Mouse (Mus musculus) CH12.LX (cell line): ENCODE data around the gene Hmces. TPM values are rescaled to one million over a fixed set of nuclear protein-coding genes. Genes with fewer than 3 reads are reported as not detected.

Experiments used
- DNase-seq: peaks from one replicate; pipeline ENCODE4 v3.0.0-alpha.2; 2013; ENCODE audit errors: extremely low read depth
- H3K27ac ChIP-seq: 2 replicates; pipeline ENCODE4 v1.5.1; 2012; ENCODE audit warnings: low read depth, mild to moderate bottlenecking, control low read depth, moderate library complexity; ENCODE audit not compliant: insufficient read depth
- H3K27me3 ChIP-seq: replicated peaks from 2 replicates; pipeline ENCODE3; 2012; ENCODE audit warnings: inconsistent platforms
- H3K36me3 ChIP-seq, 2 experiments: replicated peaks in 1 of 2; 2 replicates each; pipeline versions ENCODE3 to v1.6.1; 2012; ENCODE audit warnings: inconsistent platforms in 1 of 2, low read length in 1 of 2, mild to moderate bottlenecking in 1 of 2, mixed read lengths in 1 of 2, moderate library complexity in 1 of 2; ENCODE audit not compliant: control insufficient read depth in 1 of 2, insufficient read depth in 1 of 2
- H3K4me1 ChIP-seq, 2 experiments: 2 replicates each; pipeline ENCODE4 v1.6.1; 2012; ENCODE audit warnings: inconsistent platforms in 1 of 2, moderate library complexity in 1 of 2; ENCODE audit not compliant: insufficient read depth in 2 of 2, control insufficient read depth in 1 of 2
- H3K4me2 ChIP-seq: 2 replicates; pipeline ENCODE4 v1.6.1; 2012; ENCODE audit warnings: low read depth, mild to moderate bottlenecking, control low read depth; ENCODE audit not compliant: poor library complexity, insufficient read depth, severe bottlenecking
- H3K4me3 ChIP-seq, 3 experiments: fragments of 150-350 bp in 1 of 3; sonication (generic) in 1 of 3; replicated peaks in 1 of 3; 2 replicates each; pipeline versions ENCODE3 to v1.5.1; 2011 to 2012; ENCODE audit warnings: low read depth in 2 of 3, low read length in 2 of 3, mild to moderate bottlenecking in 2 of 3, moderate library complexity in 2 of 3, control low read depth in 1 of 3, improper control_type of control experiment in 1 of 3, inconsistent platforms in 1 of 3, mixed read lengths in 1 of 3; ENCODE audit not compliant: poor library complexity in 1 of 3
- H3K79me2 ChIP-seq: replicated peaks from 2 replicates; pipeline ENCODE4 v1.6.1; 2012; ENCODE audit warnings: mild to moderate bottlenecking, moderate library complexity; ENCODE audit not compliant: control insufficient read depth, poor library complexity, insufficient read depth, severe bottlenecking; ENCODE audit errors: extremely low read depth
- H3K9ac ChIP-seq: 2 replicates; pipeline ENCODE4 v1.6.1; 2012; ENCODE audit warnings: low read depth, mild to moderate bottlenecking, control low read depth, moderate library complexity; ENCODE audit not compliant: insufficient read depth
- H3K9me3 ChIP-seq: replicated peaks from 2 replicates; pipeline ENCODE3; 2012; ENCODE audit warnings: low read length, inconsistent platforms, mixed read lengths
- BHLHE40 ChIP-seq: IDR thresholded peaks from 2 replicates; pipeline ENCODE4 v1.6.1; 2011; ENCODE audit warnings: mild to moderate bottlenecking, low read depth, low read length, improper control_type of control experiment
- CHD2 ChIP-seq: IDR thresholded peaks from 2 replicates; pipeline ENCODE4 v1.6.1; 2011; ENCODE audit warnings: low read length, improper control_type of control experiment
- CTCF ChIP-seq, 2 experiments: IDR thresholded peaks in 1 of 2; conservative IDR thresholded peaks in 1 of 2; 2 replicates each; pipeline ENCODE4 v1.5.1; 2011 to 2012; ENCODE audit warnings: low read depth in 2 of 2, low read length in 2 of 2, improper control_type of control experiment in 1 of 2, inconsistent platforms in 1 of 2, mild to moderate bottlenecking in 1 of 2, moderate library complexity in 1 of 2
- E2F4 ChIP-seq: IDR thresholded peaks from 2 replicates; pipeline ENCODE4 v1.6.1; 2011; ENCODE audit warnings: low read depth, low read length, improper control_type of control experiment; ENCODE audit not compliant: insufficient replicate concordance
- EP300 ChIP-seq: IDR thresholded peaks from 2 replicates; pipeline ENCODE4 v1.6.1; 2011; ENCODE audit warnings: low read length, improper control_type of control experiment
- ETS1 ChIP-seq: conservative IDR thresholded peaks from 2 replicates; pipeline ENCODE4 v1.6.1; 2012; ENCODE audit warnings: low read depth, mild to moderate bottlenecking, inconsistent platforms, low read length, improper control_type of control experiment, moderate library complexity
- GABPA ChIP-seq: IDR thresholded peaks from 2 replicates; pipeline ENCODE4 v1.6.1; 2012; ENCODE audit warnings: low read depth, low read length, improper control_type of control experiment, inconsistent platforms; ENCODE audit not compliant: insufficient replicate concordance
- HCFC1 ChIP-seq: IDR thresholded peaks from 2 replicates; pipeline ENCODE4 v1.6.1; 2012; ENCODE audit warnings: low read depth, mild to moderate bottlenecking, inconsistent platforms, low read length, improper control_type of control experiment
- IRF4 ChIP-seq: IDR thresholded peaks from 2 replicates; pipeline ENCODE4 v1.6.1; 2014; ENCODE audit warnings: low read depth, mild to moderate bottlenecking, inconsistent platforms, low read length, improper control_type of control experiment
- JUN ChIP-seq: IDR thresholded peaks from 2 replicates; pipeline ENCODE4 v1.6.1; 2011; ENCODE audit warnings: low read depth, mild to moderate bottlenecking, low read length, improper control_type of control experiment, moderate library complexity; ENCODE audit not compliant: insufficient read depth
- JUND ChIP-seq: conservative IDR thresholded peaks from 2 replicates; pipeline ENCODE4 v1.6.1; 2011; ENCODE audit warnings: low read depth, low read length, improper control_type of control experiment
- KAT2A ChIP-seq: IDR thresholded peaks from 2 replicates; pipeline ENCODE4 v1.6.1; 2012; ENCODE audit warnings: low read length, improper control_type of control experiment, inconsistent platforms; ENCODE audit not compliant: insufficient replicate concordance
- MAFK ChIP-seq: IDR thresholded peaks from 2 replicates; pipeline ENCODE4 v1.6.1; 2011; ENCODE audit warnings: low read length, improper control_type of control experiment; ENCODE audit not compliant: insufficient replicate concordance
- MAX ChIP-seq: IDR thresholded peaks from 2 replicates; pipeline ENCODE4 v1.6.1; 2011; ENCODE audit warnings: low read length, improper control_type of control experiment
- MAZ ChIP-seq: IDR thresholded peaks from 2 replicates; pipeline ENCODE4 v1.6.1; 2012; ENCODE audit warnings: low read depth, mild to moderate bottlenecking, inconsistent platforms, low read length, improper control_type of control experiment, moderate library complexity
- MXI1 ChIP-seq: IDR thresholded peaks from 2 replicates; pipeline ENCODE4 v1.6.1; 2011; ENCODE audit warnings: mild to moderate bottlenecking, low read depth, low read length, improper control_type of control experiment
- MYC ChIP-seq: IDR thresholded peaks from 2 replicates; pipeline ENCODE4 v1.6.1; 2011; ENCODE audit warnings: low read depth, mild to moderate bottlenecking, improper control_type of control experiment, low read length
- NELFE ChIP-seq: IDR thresholded peaks from 2 replicates; pipeline ENCODE4 v1.6.1; 2011; ENCODE audit warnings: low read depth, low read length, improper control_type of control experiment
- PAX5 ChIP-seq: IDR thresholded peaks from 2 replicates; pipeline ENCODE4 v1.6.1; 2012; ENCODE audit warnings: low read length, inconsistent platforms, mixed read lengths
- RCOR1 ChIP-seq: conservative IDR thresholded peaks from 2 replicates; pipeline ENCODE4 v1.6.1; 2012; ENCODE audit warnings: low read depth, mild to moderate bottlenecking, inconsistent platforms, low read length, improper control_type of control experiment
- SIN3A ChIP-seq: IDR thresholded peaks from 2 replicates; pipeline ENCODE4 v1.6.1; 2012; ENCODE audit warnings: low read length, improper control_type of control experiment, inconsistent platforms
- SMC3 ChIP-seq: IDR thresholded peaks from 2 replicates; pipeline ENCODE4 v1.6.1; 2011; ENCODE audit warnings: low read depth, low read length, improper control_type of control experiment
- TBP ChIP-seq: conservative IDR thresholded peaks from 2 replicates; pipeline ENCODE4 v1.6.1; 2011; ENCODE audit warnings: low read depth, low read length, improper control_type of control experiment
- UBTF ChIP-seq: IDR thresholded peaks from 2 replicates; pipeline ENCODE4 v1.6.1; 2012; ENCODE audit warnings: low read depth, mild to moderate bottlenecking, inconsistent platforms, low read length, improper control_type of control experiment, moderate library complexity
- USF2 ChIP-seq: conservative IDR thresholded peaks from 2 replicates; pipeline ENCODE4 v1.6.1; 2011; ENCODE audit warnings: low read depth, low read length, improper control_type of control experiment
- ZC3H11A ChIP-seq: IDR thresholded peaks from 2 replicates; pipeline ENCODE4 v1.6.1; 2012; ENCODE audit warnings: low read depth, mild to moderate bottlenecking, inconsistent platforms, low read length, improper control_type of control experiment
- ZMIZ1 ChIP-seq: IDR thresholded peaks from 2 replicates; pipeline ENCODE4 v1.6.1; 2012; ENCODE audit warnings: low read depth, mild to moderate bottlenecking, inconsistent platforms, low read length, improper control_type of control experiment
- ZNF384 ChIP-seq: IDR thresholded peaks from 2 replicates; pipeline ENCODE4 v1.6.1; 2012; ENCODE audit warnings: low read depth, low read length, improper control_type of control experiment, inconsistent platforms
- dilution Hi-C: fragments of 300-500 bp; cut with MboI; formaldehyde crosslinking; loops from 2 replicates; pipeline ENCODE4 v1.14.3; 2020; ENCODE audit warnings: low sequenced_read_pairs; ENCODE audit not compliant: extremely low pct_unique_long_range_greater_than_20kb, extremely low pct_ligation_motif_present
- in situ Hi-C: fragments of 300-500 bp; cut with MboI; formaldehyde crosslinking; loops from 3 replicates; pipeline ENCODE4 v1.14.3; 2019; ENCODE audit warnings: low sequenced_read_pairs, low pct_ligation_motif_present, low pct_unique_long_range_greater_than_20kb, mixed read lengths
- polyA plus RNA-seq: library from polyadenylated mRNA; unstranded; fragments of >175 nt; gene quantifications from 2 replicates; pipeline ENCODE4 v1.2.1, GENCODE M21; 2012; ENCODE audit warnings: low read depth; ENCODE audit not compliant: insufficient read length
- total RNA-seq, 2 experiments: library from RNA; depleted of rRNA; stranded (reverse); fragments of 300-350 nt in 1 of 2; fragments of >200 nt in 1 of 2; gene quantifications; 2 replicates each; pipeline ENCODE4 v1.2.3; 2012 to 2014

Gene Hmces
- total and polyA plus RNA-seq, 3 experiments: 0.31 to 11.8 (median 0.99) TPM

- H3K27ac ChIP-seq: no peak overlapping the region
- H3K27me3 ChIP-seq: no peaks in the 10 kb centered on the region
- no peaks in the 10 kb centered on the region for H3K36me3 ChIP-seq
- H3K9me3 ChIP-seq: peaks cover 3% of the 10 kb centered on the region
- no peaks in the 10 kb centered on the region for H3K79me2 ChIP-seq
- TF ChIP-seq PAX5: no peak
- TF ChIP-seq CTCF (conservative IDR thresholded peaks at IDR 0.05 in 1 of 2, IDR thresholded peaks at IDR 0.05 in 1 of 2; ENCODE audit: low read depth in 2 of 2, low read length in 2 of 2): no peak
- TF ChIP-seq JUND: no peak
- TF ChIP-seq KAT2A: no peak
- TF ChIP-seq SIN3A: no peak
- TF ChIP-seq NELFE: no peak
- TF ChIP-seq E2F4: no peak
- TF ChIP-seq HCFC1: no peak
- no peak for TF ChIP-seq JUN
- no peak for TF ChIP-seq MXI1
- TF ChIP-seq MYC: no peak
- no peak for TF ChIP-seq ZC3H11A
- TF ChIP-seq MAX: no peak
- no peak for TF ChIP-seq RCOR1
- TF ChIP-seq ETS1: no peak
- TF ChIP-seq MAZ: no peak
- TF ChIP-seq ZMIZ1: no peak
- no peak for TF ChIP-seq BHLHE40
- TF ChIP-seq CHD2: no peak
- no peak for TF ChIP-seq MAFK
- dilution Hi-C loops: no loop called here
- no peak overlapping the region for H3K4me2 ChIP-seq
- no peak for DNase-seq
- H3K9ac ChIP-seq: no peak overlapping the region
- in situ Hi-C loops: no loop called here
- no peak overlapping the region for H3K4me3 ChIP-seq
- peaks cover 3 to 10% of the 10 kb centered on the region in 2 experiments for H3K4me1 ChIP-seq
These were observed 42.5 kb upstream of the Hmces start for GRCm38 (mm10) chr6:87871240-87871639.

DNA sequence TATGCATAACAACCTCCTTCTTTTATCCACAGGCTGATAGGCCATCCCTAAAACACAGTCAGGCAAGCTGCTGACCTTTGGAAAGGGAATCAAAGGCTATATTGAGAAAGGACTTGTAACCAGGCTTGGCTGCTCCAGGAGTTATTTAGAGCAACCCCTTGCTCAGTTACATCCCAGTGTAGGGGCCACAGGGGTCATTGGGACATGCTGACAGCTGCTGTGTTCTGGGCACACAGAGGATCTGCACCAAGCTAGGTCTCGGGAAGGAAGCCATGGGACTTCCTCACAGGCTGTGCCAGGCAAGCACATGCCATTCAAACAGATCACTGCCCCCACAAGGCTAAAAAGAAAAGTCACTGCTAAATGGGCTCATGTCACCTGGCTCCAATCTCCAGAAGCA lies 40.6 kb upstream of the Hmces start:
- dilution Hi-C loops: no loop called here
- Histone ChIP-seq H3K9ac (no peak overlapping the region), H3K4me1 (peaks cover 4 to 15% of the 10 kb centered on the region in 2 experiments), H3K4me2 (no peak overlapping the region), H3K27me3 (no peaks in the 10 kb centered on the region), H3K4me3 (no peak overlapping the region), H3K79me2 (no peaks in the 10 kb centered on the region), H3K36me3 (no peaks in the 10 kb centered on the region), H3K27ac (no peak overlapping the region), H3K9me3 (peaks cover 3% of the 10 kb centered on the region)
- in situ Hi-C loops: no loop called here
- DNase-seq: no peak
- TF ChIP-seq MAFK: no peak
- no peak for TF ChIP-seq JUN
- TF ChIP-seq SIN3A: no peak
- TF ChIP-seq GABPA: no peak
- TF ChIP-seq USF2: no peak
- no peak for TF ChIP-seq PAX5
- TF ChIP-seq SMC3: no peak
- TF ChIP-seq EP300: no peak
- no peak for TF ChIP-seq MYC
- TF ChIP-seq MAX: no peak
- TF ChIP-seq UBTF: no peak
- TF ChIP-seq E2F4: no peak
- no peak for TF ChIP-seq RCOR1
- TF ChIP-seq ZMIZ1: no peak
- no peak for TF ChIP-seq TBP
- no peak for TF ChIP-seq ZNF384
- no peak for TF ChIP-seq IRF4
